26 mouse cellular contexts compared by ENCODE assay signal in genomic region chr3:17896756-17897155, GRCm38 (mm10). TPM values are rescaled to one million over a fixed set of nuclear protein-coding genes. Genes with fewer than 3 reads are reported as not detected.
"Had no signal": no experiment of that assay in that cellular context is flagged by ENCODE, and none has a peak within 500 bp of the region (broad histone marks: within the 10 kb centered on the region; RNA-seq: fewer than 3 reads in every experiment).

No protein-coding gene starts in this region.

- H3K4me3 ChIP-seq: layer of hippocampus, adult 2 months; limb, embryonic 10.5 days; liver, embryonic 15.5 days; midbrain, embryonic 10.5 days; myocyte; neural tube, embryonic 15.5 days had no signal

- H3K4me1 ChIP-seq: limb, embryonic 10.5 days; liver, embryonic 15.5 days; midbrain, embryonic 10.5 days; neural tube, embryonic 15.5 days had no signal

- DNase-seq: kidney, postnatal 10 days; kidney, postnatal 4 days; lung, adult 2 months; lung, postnatal 4 days; midbrain, embryonic 14.5 days; right cerebral cortex, adult 18-20 months; right cerebral cortex, postnatal 25 days; spleen, adult 18-20 months; thymus, adult 2 months; thymus, postnatal 36 days had no signal

- H3K27ac ChIP-seq: layer of hippocampus, adult 2 months; limb, embryonic 10.5 days; liver, embryonic 15.5 days; midbrain, embryonic 10.5 days; neural tube, embryonic 15.5 days had no signal

- ATAC-seq: lung, postnatal 0 days had no signal

- H3K27me3 ChIP-seq: liver, embryonic 15.5 days; neural tube, embryonic 15.5 days had no signal

RNA-seq across cellular contexts. Expression of gene Cypt12, which starts 51.5 kb away (rescaled TPM):
- total RNA-seq: layer of hippocampus, adult 2 months; layer of hippocampus, postnatal 10 days; left cerebral cortex, adult 18-20 months; left cerebral cortex, postnatal 10 days; megakaryocyte, adult 5-6 weeks had no signal
- polyA plus RNA-seq: kidney, embryonic 14.5 days; limb, embryonic 10.5 days; limb, embryonic 14.5 days; liver, embryonic 11.5 days; liver, embryonic 15.5 days; lung, adult 2 months; lung, postnatal 0 days; midbrain, embryonic 10.5 days; midbrain, embryonic 14.5 days; myocyte; neural tube, embryonic 11.5 days; neural tube, embryonic 15.5 days; stomach, embryonic 14.5 days had no signal
